Mouse (Mus musculus) midbrain, embryonic 13.5 days (tissue): ENCODE measurements around the gene Bola1. TPM values are rescaled to one million over a fixed set of nuclear protein-coding genes. Genes with fewer than 3 reads are reported as not detected.
A peak's percentile ranks its signal among the peaks of the same experiment; 100 is the strongest.

ENCODE experiments used
- ATAC-seq: fragments of 200-750 bp; cut with Nextera tagmentation; 2 replicates; pipeline ENCODE4 v1.8.0; 2017; ENCODE audit warnings: mild to moderate bottlenecking, moderate TSS enrichment, moderate library complexity
- H3K27ac ChIP-seq: fragments of 300-500 bp; sonication (generic); 2 replicates; pipeline ENCODE4 v1.5.1; 2015; ENCODE audit warnings: inconsistent platforms, mild to moderate bottlenecking, moderate library complexity
- H3K27me3 ChIP-seq: fragments of 300-500 bp; sonication (generic); 2 replicates; pipeline ENCODE4 v1.6.1; 2015; ENCODE audit warnings: mild to moderate bottlenecking, inconsistent platforms
- H3K36me3 ChIP-seq: fragments of 300-500 bp; sonication (generic); 2 replicates; pipeline ENCODE4 v1.6.1; 2015; ENCODE audit warnings: mild to moderate bottlenecking, inconsistent platforms
- H3K4me1 ChIP-seq: fragments of 300-500 bp; sonication (generic); replicated peaks from 2 replicates; pipeline ENCODE4 v1.6.1; 2015; ENCODE audit warnings: inconsistent platforms
- H3K4me2 ChIP-seq: fragments of 300-500 bp; sonication (generic); replicated peaks from 2 replicates; pipeline ENCODE4 v1.6.1; 2015; ENCODE audit warnings: moderate library complexity, mild to moderate bottlenecking, inconsistent platforms
- H3K4me3 ChIP-seq: fragments of 300-500 bp; sonication (generic); replicated peaks from 2 replicates; pipeline ENCODE4 v1.5.1; 2015; ENCODE audit warnings: mild to moderate bottlenecking, inconsistent platforms
- H3K9ac ChIP-seq: fragments of 300-500 bp; sonication (generic); replicated peaks from 2 replicates; pipeline ENCODE4 v1.6.1; 2015; ENCODE audit warnings: mild to moderate bottlenecking, inconsistent platforms
- H3K9me3 ChIP-seq: fragments of 300-500 bp; sonication (generic); 2 replicates; pipeline ENCODE4 v1.6.1; 2016; ENCODE audit warnings: mild to moderate bottlenecking, inconsistent platforms
- WGBS: fragments of 180-500 bp; shearing (Covaris S2); methylation state at CpG from one replicate; pipeline ENCODE4 v1.1.7; 2015; 5-methylcytosine and 5-hydroxymethylcytosine counted together
- polyA plus RNA-seq: library from polyadenylated mRNA; unstranded; fragments of >200 nt; fragmentation: Nextera tagmentation; extraction: Ambion mirVana; gene quantifications from 2 replicates; pipeline ENCODE4 v1.2.1, GENCODE M21; 2015

The Bola1 gene
- polyA plus RNA-seq, 1 experiment from 2014 or later = 67.7 TPM

DNA sequence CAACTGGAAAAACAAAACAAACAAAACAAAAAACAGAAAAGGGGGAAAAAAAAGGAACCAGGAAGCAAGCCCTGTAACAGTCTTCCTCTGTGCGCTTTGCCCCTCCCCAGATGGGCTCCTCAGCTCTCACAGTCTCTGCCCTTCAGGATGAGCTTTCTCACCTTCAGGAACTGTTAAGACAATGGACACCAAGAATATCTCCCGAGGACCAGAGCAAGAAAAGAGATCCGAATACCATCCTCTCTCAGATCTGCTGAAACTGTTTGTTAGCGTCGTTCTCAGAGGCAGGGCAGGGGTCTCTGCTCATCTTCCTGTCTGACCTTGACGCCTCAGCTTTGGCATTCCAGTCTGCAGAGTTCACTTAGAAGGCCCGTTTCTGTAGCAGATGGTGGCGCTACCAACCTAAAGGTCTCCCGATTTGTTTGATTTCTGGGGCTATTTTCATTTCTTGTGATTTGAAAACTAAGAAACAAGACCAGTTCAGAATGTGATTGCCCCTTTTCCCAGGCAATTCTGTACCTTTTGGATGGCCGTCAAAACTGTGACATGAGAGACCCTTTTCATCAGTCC lies 48.4 kb downstream of the Bola1 start:
- peak overlapping the region; percentile 88 for H3K9ac ChIP-seq
- no peaks in the 10 kb centered on the region for H3K27me3 ChIP-seq
- peak overlapping the region; percentile 99 for H3K4me2 ChIP-seq
- H3K9me3 ChIP-seq = no peaks in the 10 kb centered on the region
- WGBS = 74% methylated on average over 10 of the region's 10 CpGs
- peak overlapping the region; percentile 85 for H3K4me3 ChIP-seq
- no peak for ATAC-seq
- H3K36me3 ChIP-seq = peaks cover 26% of the 10 kb centered on the region
- H3K4me1 ChIP-seq = peaks cover 40% of the 10 kb centered on the region
- peak overlapping the region; percentile 99 for H3K27ac ChIP-seq

- H3K4me1 ChIP-seq = peaks cover 40% of the 10 kb centered on the region
- no peak for ATAC-seq
- H3K9me3 ChIP-seq = no peaks in the 10 kb centered on the region
- no peak overlapping the region; the same call in 1 of the 2 replicates for H3K27ac ChIP-seq
- H3K36me3 ChIP-seq = peaks cover 20% of the 10 kb centered on the region
- H3K4me2 ChIP-seq = peak overlapping the region; percentile 99; the same call in 1 of the 2 replicates
- H3K27me3 ChIP-seq = no peaks in the 10 kb centered on the region
- 90% methylated on average over 4 of the region's 4 CpGs for WGBS
- peak overlapping the region; percentile 37; the same call in 1 of the 2 replicates for H3K9ac ChIP-seq
- no peak overlapping the region for H3K4me3 ChIP-seq
Observed at GRCm38 (mm10) chr3:96170276-96170675, 49.2 kb downstream of the Bola1 start.

DNA sequence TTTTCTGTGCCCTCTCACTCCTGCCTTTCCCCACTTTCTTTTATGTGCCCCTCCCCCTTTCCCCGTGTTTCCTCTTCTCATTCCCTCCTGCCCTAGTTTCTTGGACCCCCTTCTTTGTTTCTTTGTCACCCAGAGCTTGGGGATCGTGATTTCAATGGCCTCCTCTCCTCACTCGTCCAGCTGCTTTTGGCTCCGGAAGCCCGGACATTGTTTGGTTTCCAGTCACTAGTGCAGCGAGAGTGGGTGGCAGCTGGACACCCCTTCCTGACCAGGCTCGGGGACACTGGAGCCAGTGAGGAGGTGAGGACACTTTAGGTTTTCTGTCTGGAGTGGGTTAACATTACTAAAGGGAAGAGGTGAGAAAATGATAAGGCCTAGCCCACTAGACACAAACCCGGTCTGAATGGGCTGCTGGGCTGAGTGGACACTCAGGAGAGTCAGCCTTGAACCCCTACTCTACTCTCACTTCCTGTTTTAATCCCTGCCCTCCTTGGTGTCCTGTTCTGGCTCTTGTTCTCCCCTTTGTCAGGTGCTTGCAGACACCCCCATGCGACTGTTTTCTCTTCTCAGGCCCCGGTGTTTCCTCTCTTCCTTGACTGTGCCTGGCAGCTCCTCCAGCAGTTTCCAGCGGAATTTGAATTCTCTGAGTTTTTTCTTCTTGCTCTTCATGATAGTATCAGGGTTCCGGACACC lies 50.9 kb downstream of the Bola1 start:
- Histone ChIP-seq H3K27me3 (no peaks in the 10 kb centered on the region), H3K27ac (no peak overlapping the region), H3K9ac (no peak overlapping the region), H3K4me2 (no peak overlapping the region), H3K36me3 (0 out of 2 replicates have a peak, but pooled peaks cover 5% of the 10 kb centered on the region), H3K4me3 (no peak overlapping the region), H3K9me3 (no peaks in the 10 kb centered on the region), H3K4me1 (peaks cover 26% of the 10 kb centered on the region)
- no peak for ATAC-seq
- WGBS = 68% methylated on average over 12 of the region's 12 CpGs

- Histone ChIP-seq H3K27me3 (no peaks in the 10 kb centered on the region), H3K9me3 (no peaks in the 10 kb centered on the region), H3K4me2 (no peak overlapping the region), H3K4me1 (peaks cover 23% of the 10 kb centered on the region), H3K27ac (no peak overlapping the region), H3K9ac (no peak overlapping the region), H3K36me3 (no peaks in the 10 kb centered on the region), H3K4me3 (no peak overlapping the region)
- WGBS = 92% methylated on average over 6 of the region's 6 CpGs
- no peak for ATAC-seq
Observed at GRCm38 (mm10) chr3:96163040-96163439, 56.5 kb downstream of the Bola1 start.

GRCm38 (mm10) chr3:96161869-96162840 lies 57.4 kb downstream of the Bola1 start, which contains the start of gene Mtmr11:
Gene Mtmr11 (plus strand): TSS chr3:96162004.
- Histone ChIP-seq H3K9ac (peak within 1 kb of the TSS; percentile 56), H3K4me1 (peaks cover 23% of the 10 kb centered on the region), H3K27ac (no peak within 1 kb of the TSS), H3K9me3 (no peaks in the 10 kb centered on the region), H3K36me3 (0 out of 2 replicates have a peak, but pooled peaks cover 4% of the 10 kb centered on the region), H3K27me3 (no peaks in the 10 kb centered on the region), H3K4me3 (peak within 1 kb of the TSS; percentile 42), H3K4me2 (peak within 1 kb of the TSS; percentile 80)
- 9% methylated on average over 16 of the region's 16 CpGs for WGBS
- peak; percentile 41 for ATAC-seq

- H3K27me3 ChIP-seq = no peaks in the 10 kb centered on the region
- under 1% methylated on average over 12 of the region's 12 CpGs for WGBS
- peak overlapping the region; percentile 42 for H3K4me3 ChIP-seq
- H3K9me3 ChIP-seq = no peaks in the 10 kb centered on the region
- H3K9ac ChIP-seq = peak overlapping the region; percentile 56
- no peak overlapping the region for H3K27ac ChIP-seq
- H3K36me3 ChIP-seq = peaks cover 7% of the 10 kb centered on the region; the same call in 1 of the 2 replicates
- peaks cover 23% of the 10 kb centered on the region for H3K4me1 ChIP-seq
- ATAC-seq = peak; percentile 67
- peak overlapping the region; percentile 80 for H3K4me2 ChIP-seq
Observed at GRCm38 (mm10) chr3:96160803-96161516, 58.5 kb downstream of the Bola1 start.

DNA sequence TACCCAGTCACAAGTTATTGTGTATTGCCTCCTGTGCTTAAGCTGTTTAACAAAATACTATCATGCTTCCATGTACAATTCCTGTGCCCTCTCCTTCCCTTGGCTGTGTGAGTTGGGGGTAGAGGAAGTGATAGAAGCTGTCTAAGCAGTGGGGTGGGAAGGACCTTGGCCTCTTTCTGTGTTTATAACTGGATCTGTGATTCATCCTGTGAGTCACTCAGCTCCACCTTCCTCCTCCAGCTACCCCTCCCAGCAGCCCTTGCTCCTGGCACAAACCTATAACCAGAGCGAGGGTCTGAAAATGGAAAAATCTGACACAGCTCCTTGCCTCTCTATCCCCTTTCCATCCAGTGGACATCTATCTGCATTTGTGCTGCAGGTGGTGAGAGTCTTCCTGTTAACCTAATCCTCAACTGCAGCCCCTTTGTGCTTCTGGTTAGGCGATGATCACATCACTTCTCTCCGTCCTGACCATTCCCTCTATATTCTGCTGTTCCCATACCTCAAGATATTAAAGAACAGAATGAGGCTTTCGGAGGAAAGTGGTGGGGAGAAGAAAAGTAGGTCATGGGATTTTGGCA lies 59.2 kb downstream of the Bola1 start:
- H3K9ac ChIP-seq = no peak overlapping the region
- H3K4me1 ChIP-seq = peaks cover 23% of the 10 kb centered on the region
- no peak overlapping the region for H3K4me3 ChIP-seq
- no peaks in the 10 kb centered on the region for H3K27me3 ChIP-seq
- no peaks in the 10 kb centered on the region for H3K9me3 ChIP-seq
- ATAC-seq = 0 out of 2 replicates have a peak, but pooled peaks have one; percentile 18
- peaks cover 13% of the 10 kb centered on the region for H3K36me3 ChIP-seq
- H3K27ac ChIP-seq = no peak overlapping the region
- 65% methylated on average over 4 of the region's 4 CpGs for WGBS
- peak overlapping the region; percentile 80 for H3K4me2 ChIP-seq

DNA sequence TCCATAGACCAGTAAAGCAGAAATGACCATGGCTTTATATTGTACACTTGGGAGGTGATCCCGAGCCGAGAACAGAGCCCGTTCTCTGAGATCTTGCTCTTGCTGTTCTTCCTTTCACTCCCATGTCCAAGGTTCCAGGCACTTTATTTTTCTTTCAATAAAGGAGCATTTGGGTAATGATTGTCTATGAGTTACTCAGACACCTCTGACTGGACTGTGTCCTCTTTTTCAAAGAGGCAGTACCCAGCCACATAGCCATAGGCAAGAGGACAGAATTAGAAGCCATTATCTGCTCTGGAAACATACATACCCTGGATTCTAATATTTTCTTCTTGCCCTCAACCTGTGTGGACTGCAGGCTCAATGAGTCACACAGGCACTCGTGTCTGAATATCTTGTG lies 59.7 kb downstream of the Bola1 start:
- no peak overlapping the region for H3K4me2 ChIP-seq
- peaks cover 18% of the 10 kb centered on the region for H3K36me3 ChIP-seq
- no peak overlapping the region for H3K27ac ChIP-seq
- H3K4me1 ChIP-seq = peaks cover 23% of the 10 kb centered on the region
- no peaks in the 10 kb centered on the region for H3K9me3 ChIP-seq
- no peak overlapping the region for H3K9ac ChIP-seq
- WGBS = 85% methylated on average over 4 of the region's 4 CpGs
- ATAC-seq = no peak
- no peak overlapping the region for H3K4me3 ChIP-seq
- H3K27me3 ChIP-seq = no peaks in the 10 kb centered on the region

DNA sequence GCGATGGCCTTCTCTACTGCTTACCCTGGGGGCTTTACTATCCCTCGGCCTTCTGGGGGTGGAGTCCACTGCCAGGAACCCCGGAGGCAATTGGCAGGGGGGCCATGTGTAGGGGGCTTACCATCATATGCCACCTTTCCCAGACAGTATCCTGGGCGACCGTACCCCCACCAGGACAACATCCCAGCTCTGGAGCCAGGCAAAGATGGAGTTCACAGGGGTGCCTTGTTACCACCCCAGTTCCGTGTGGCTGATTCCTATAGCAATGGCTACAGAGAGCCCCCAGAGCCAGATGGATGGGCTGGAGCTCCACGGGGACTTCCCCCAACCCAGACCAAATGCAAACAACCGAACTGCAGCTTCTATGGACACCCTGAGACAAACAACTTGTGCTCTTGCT lies 64.0 kb downstream of the Bola1 start:
- H3K36me3 ChIP-seq = peaks cover 61% of the 10 kb centered on the region
- 86% methylated on average over 8 of the region's 8 CpGs for WGBS
- ATAC-seq = no peak

DNA sequence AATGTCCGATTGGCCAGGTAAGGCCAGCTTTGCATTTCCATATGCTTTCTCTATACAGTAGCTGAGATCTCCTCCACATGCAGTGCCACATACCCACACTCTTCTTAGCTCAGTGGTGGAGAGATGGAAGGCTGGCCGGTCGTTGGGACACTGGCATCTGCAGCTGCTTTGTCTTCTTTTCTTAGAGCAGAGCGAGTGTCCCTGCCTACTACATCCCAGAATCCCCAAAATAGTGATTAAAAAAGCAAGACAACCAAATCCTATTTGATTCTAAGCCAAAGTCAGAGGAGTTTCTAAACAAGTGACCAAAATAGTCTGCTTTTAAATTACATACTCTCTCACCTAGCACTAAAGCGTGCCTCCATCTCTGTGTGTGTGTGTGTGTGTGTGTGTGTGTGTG lies 66.9 kb downstream of the Bola1 start:
- no peak overlapping the region for H3K27ac ChIP-seq
- no peaks in the 10 kb centered on the region for H3K27me3 ChIP-seq
- no peak for ATAC-seq
- H3K36me3 ChIP-seq = peaks cover 62% of the 10 kb centered on the region
- H3K9me3 ChIP-seq = no peaks in the 10 kb centered on the region
- H3K4me3 ChIP-seq = no peak overlapping the region
- no peak overlapping the region for H3K9ac ChIP-seq
- no peaks in the 10 kb centered on the region for H3K4me1 ChIP-seq
- no peak overlapping the region for H3K4me2 ChIP-seq
- 93% methylated on average over 5 of the region's 5 CpGs for WGBS

More for the DNA sequence above, 64.0 kb downstream of the Bola1 start:
- Histone ChIP-seq H3K9ac (no peak overlapping the region), H3K4me1 (peaks cover 7% of the 10 kb centered on the region), H3K27me3 (no peaks in the 10 kb centered on the region), H3K4me2 (no peak overlapping the region), H3K4me3 (no peak overlapping the region), H3K27ac (no peak overlapping the region), H3K9me3 (no peaks in the 10 kb centered on the region)

DNA sequence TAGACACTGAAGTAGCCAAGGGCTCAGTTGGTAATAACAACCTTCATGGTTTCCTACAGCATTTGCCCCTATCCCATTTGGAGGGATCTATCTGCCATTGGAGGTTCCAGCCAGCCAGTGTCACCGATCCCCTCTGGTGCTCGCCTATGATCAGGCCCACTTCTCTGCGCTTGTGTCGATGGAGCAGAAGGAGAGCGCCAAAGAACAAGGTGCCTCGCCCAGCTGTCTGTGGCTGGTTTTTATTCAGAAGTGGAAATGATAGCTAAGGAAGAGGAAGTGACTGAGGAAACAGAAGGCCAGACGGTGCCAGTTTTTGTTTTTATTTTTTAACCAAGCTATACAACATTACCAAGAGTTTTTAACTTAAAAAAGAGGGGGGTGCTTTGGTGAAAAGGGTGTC lies 67.7 kb downstream of the Bola1 start:
- Histone ChIP-seq H3K36me3 (peaks cover 56% of the 10 kb centered on the region), H3K4me2 (no peak overlapping the region), H3K4me1 (no peaks in the 10 kb centered on the region), H3K9me3 (no peaks in the 10 kb centered on the region), H3K27ac (no peak overlapping the region), H3K4me3 (no peak overlapping the region), H3K27me3 (no peaks in the 10 kb centered on the region), H3K9ac (no peak overlapping the region)
- 94% methylated on average over 7 of the region's 7 CpGs for WGBS
- ATAC-seq = no peak
